Mouse (Mus musculus): ENCODE data around the gene Rtl5.

The Rtl5 gene

DNA sequence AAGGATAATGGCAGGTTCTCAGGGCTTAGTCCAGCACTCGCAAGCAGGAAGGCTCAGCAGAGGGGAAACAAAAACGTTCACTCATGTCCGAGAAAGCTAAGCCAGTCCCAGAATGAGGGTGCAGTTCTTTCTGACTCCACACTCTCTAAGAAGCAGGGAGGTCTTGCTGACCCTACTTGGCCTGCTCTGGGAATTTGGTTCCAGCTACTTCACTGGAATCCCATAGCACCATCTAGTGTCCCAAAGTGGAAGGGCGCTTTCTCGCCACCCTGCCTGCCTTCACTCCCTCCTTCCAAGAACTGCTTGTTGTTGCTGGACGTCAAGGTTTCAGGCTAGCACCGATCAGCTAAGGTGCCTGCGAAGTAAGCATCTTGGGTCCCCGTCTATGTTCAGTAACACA lies 5.0 kb downstream of the Rtl5 start:
- DNase-seq (ENCODE audit: low spot score) = peak; percentile 44

DNA sequence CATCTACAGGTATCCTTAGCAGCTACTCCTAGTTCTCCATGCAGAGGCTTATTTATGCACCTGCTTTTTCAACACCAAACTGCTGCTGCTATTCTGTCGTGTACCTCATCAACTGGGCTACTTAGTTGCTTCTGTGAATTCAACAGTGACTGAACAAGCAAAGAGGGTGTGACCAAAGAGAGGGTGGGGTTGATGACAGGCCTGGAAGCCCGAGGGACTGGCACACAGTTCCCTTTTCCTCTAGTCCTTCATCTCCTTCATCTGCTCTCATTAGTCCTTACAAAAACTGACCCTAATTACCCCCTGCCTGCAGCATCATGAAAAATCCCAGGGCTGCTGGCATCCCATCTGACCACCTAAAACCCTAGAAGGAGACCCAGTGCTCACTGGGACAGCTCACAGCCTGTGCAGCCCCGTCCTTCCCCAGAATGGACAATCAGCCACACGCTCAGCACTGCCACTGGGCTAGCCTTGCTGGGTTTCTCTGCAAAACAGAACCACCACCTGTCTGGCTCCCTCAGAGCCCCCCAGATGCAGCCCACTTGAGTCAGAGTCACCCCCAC lies 5.8 kb downstream of the Rtl5 start:
- DNase-seq (ENCODE audit: low spot score) = no peak

DNA sequence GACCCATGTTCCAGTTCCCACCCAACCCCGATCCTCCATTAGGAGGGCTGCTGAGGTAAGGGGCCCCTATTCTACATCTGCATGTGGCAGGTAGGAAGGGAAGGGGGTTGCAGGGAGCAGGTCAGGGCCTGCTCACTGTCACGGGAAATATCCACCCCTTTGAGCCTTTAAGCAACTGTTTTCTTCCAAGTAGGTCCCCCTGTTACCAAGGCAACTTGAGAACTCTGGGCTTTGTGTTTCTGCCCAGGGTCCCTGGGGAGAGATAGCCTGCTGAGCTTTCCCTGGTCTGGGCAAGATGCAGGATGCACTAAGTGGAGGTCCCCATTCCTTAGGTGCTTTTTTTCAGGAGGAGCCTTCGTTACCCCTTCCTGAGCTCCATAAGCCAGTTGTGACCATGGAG lies 7.0 kb downstream of the Rtl5 start:
- DNase-seq (ENCODE audit: low spot score) = no peak

DNA sequence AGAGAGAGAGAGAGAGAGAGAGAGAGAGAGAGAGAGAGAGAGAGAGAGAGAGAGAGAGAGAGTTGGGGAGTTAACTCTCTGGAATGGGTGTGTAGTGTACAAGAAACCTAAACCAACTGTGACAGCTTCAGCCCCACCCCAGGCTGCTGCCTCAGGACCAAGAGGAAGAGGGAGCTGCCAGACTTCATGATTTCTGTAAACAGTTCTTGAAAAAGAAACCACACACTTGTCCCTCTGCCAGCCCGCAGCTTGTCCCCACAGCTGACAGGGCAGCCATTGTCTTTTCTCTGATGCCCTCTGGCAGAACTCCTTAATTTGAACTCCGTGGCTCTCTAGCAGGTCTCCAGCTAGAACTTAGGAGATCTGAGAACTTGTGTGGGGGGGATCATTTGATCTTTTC lies 10.2 kb downstream of the Rtl5 start:
- no peak for DNase-seq (ENCODE audit: low spot score)

DNA sequence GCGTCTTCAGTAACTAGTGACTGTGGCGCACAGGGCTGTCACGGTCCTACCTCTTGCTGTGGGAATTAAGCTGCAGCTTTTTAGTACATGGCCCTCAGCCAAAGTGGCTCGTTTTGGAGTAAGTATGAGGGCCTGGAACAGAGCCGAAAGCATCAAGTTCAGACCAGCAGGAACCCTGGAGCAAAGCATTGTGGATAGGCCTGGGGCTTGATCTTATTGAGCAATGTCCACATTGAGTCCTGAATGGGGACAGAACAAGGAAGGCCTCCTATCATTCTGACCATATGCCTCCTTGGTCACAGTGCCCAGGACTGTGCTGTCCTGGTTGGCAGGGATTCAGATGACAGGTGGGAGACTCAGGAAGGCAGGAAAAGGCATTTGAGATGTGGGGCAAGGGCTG lies 10.9 kb downstream of the Rtl5 start:
- no peak for DNase-seq (ENCODE audit: low spot score)

DNA sequence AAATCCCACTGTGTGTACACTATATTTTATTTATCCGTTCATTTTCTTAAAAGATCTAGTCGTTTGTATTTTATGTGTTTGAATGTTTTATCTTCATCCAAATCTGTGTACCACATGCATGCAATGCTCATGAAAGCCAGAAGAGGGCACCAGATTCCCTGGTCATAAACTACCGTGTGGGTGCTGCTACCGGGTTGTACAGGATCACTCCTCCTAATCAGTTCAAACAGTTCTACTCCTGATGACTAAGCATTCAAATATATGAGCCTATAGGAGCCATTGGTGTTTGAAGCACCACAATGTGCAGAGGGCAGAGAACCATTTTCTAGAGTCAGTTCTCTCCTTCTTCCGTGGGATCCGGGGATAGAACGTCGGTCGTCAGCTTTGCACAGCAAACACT lies 11.7 kb downstream of the Rtl5 start:
- no peak for DNase-seq (ENCODE audit: low spot score)

DNA sequence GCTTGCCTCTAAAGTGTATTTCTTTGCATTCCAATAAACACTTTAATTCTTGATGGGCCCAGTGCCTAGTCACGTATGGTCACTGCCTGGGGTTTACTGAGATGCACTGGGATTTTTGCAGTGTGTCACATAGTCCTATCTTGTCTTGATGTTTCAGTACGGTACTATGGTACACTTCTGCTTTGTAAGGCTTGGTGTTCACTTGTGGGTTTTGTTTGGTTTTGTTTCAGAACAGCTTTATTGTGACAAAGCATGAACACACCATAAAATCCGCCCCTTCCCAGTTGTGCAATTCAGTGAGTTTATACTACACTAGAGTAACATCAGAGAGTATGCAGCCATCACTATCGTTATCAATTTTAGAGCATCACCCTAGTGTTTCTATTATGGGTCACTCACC lies 17.1 kb downstream of the Rtl5 start:
- no peak for DNase-seq (ENCODE audit: low spot score)

DNA sequence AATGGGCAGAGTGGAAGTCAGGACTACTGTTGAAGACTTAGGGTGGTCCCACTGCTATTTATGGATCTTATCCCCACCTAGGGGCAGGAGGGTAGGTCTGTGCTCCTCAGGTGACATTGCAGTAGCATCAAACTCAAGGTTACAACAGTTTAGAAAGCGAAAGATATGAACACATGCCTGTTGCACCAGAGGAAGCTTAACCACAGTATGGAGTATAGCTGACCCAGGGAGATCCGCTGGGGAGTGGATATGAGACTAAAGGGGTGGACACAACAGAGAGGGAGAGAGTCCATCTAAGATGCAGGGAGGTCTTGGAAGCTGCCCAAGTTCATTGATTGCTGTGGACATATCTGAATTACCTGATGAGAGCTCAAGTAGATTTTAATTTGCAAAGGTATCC lies 17.7 kb downstream of the Rtl5 start:
- DNase-seq (ENCODE audit: low spot score) = no peak

DNA sequence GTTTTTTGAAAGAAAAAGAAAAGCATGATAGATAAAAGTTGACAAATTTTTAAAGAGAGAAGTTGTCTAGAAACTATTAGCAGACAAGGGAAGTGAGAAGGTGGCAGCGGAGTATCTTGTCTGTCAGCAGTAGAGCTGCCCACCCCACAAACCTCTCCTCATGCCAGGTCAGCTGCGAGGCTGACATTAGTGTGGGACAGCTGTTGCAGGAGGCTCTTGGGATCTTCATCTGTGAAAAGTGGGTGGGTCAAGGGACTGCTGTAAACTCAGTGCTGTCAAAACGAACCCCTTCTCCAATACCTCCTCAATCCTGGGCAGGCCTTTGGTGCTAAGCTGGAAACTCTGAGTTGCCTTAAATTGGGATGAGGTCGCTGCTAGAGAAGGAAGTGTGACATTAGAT lies 19.9 kb downstream of the Rtl5 start:
- DNase-seq (ENCODE audit: low spot score) = no peak

DNA sequence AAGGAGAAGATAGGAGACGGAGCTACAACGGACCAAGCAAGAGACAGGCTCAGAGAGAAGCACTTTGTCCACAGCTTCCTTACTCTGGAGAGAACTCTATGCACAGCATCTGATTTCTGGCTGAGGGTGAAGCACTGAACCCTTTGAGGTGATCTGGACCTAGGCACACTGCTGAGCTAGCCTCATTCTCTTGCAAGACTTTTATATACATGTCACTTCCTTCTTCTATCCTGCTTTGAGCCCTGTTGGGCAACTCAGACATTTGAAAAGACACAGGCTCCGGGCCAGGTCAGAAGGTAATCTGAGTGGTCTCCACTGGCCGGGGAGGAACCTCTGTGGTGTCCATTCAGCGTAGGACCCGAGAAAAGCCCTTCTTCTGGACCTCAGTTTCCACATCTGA lies 20.6 kb downstream of the Rtl5 start:
- DNase-seq (ENCODE audit: low spot score) = no peak

DNA sequence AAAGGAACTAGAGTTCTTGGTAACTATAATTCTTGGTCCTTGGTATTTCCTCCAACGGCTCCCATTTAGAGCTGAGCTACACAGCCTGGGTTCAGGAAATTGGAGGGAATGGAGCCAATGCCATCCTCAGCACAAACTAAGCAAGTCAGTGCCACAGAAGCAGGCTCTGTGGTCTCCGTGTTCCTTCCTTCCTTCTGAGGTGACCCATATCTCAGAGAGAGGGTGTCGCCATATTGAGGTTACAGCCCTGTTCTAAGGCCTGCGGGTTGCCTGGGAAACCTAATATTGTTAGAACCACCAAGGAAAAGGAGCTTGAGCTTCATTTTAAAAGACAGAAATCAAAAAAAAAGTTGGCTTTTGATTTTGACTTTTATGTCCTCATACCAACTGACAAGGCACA lies 28.7 kb downstream of the Rtl5 start:
- DNase-seq (ENCODE audit: low spot score) = no peak

DNA sequence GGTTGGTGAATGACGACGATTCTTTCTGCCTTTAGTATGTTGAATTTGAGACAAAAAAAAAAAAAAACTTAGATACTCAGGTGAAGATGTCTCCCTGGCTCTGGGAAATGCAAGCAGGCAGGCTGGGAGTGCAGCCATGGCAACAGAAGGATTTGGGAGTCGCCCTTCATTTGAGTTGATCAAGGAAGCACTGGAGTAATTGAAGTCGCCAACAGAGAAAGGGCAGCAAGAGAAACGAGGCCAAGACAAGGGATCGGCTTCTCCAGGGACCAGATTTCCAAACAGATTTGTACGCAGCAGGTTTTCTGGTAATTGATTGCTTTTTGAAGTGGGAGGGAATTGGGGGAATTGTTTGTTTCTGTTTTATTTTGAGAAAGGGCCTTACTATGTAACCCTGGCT lies 29.5 kb downstream of the Rtl5 start:
- no peak for DNase-seq (ENCODE audit: low spot score)

DNA sequence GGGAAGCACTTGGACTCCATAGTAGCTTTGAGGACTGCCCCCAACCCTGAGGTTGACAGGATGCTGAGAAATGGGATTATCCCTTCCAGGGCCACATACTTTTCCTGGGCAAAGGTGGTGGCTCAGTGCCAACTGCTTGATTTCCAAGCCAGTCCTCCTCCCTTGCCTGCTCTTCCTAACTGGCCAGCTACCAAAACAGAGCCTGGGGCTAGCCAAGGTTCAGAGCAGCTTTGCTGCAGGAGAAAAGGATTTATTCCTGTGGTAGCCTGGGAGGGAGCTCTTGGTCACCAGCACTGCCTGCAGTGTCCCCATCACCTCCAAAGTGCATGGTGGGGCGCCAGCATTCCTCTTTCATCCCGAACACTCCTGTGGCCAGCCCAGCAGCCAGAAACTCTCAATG lies 33.6 kb downstream of the Rtl5 start:
- no peak for DNase-seq (ENCODE audit: low spot score)

DNA sequence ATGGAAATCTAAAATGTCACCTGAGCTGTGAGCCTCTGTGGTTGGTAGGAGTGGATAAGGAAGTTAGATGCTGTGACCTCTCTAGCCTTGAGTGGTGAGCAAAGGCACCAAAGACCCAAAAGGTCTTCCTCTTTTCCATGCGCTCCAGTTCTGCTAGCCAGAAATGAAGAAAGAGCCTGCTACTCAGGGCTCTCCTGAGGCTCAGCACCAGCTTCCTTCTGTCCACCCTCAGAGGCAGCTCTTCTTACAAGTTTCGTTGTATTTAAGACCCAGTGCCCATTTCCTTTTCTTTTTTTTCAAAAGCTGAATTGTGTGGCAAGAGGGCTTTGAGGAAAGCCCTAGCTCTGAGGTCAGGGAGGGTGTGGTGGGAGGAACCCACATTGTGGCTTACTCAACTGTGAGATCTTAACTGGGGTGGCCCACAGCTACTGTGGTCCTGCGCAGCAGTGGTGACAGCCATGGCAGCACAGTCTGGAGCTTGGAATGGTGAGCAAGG lies 34.2 kb downstream of the Rtl5 start:
- no peak for DNase-seq (ENCODE audit: low spot score)

DNA sequence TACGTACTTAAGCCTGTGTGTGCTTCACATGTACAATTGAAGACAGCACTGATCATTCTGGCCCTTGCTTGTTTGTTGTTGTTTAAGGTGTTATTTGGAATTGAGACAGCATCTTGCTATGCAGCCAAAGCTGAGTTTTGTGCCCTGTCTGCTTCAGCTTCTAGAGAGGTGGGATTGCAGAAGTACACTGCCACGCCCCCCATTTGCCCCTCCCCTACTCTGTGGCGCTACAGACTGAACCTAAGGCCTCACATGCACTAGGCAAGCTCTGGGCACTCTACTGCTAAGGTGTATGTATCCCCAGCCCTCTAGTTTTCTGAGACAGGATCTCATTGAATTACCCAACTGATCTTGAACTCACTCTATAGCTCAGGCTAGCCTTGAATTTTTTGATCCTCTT lies 35.4 kb downstream of the Rtl5 start:
- no peak for DNase-seq (ENCODE audit: low spot score)

DNA sequence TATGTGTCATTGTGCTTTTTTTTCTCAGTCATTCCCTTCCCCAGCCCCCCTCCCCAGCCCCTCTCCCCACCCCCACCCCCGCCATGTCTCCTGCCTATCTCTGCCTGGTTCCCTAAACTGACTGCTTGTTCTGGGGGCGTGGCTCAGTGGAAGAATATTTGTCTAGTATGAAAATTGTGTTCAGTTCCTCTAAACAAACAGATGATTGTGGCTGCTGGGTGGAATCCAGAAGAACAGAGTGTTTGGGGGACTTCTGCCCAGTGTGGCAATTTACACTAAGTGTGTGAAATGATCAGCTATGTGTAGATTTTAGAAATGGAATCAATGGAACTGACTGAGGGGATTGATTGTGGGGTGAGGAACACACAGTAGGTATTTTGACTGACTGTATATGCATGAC lies 37.5 kb downstream of the Rtl5 start:
- DNase-seq (ENCODE audit: low spot score) = no peak

DNA sequence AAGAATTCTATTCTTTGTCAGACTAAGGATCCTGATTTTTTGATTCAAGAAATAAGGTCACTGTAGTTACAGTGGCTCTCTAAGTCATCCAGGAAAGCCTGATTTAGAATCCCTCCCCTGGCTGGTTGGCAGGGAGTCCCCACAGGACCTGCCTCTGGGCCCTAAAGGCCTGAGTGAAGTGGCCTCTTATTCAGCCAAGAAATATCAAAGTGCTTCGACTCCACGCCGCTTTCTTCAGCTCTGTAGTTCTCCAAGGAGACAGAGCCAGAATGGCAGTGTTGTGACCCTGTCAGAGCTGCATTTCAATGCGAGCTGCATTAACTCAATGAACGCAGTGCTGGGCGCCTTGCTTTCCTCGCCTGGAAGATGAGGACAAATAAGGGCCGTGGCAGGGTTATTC lies 38.7 kb downstream of the Rtl5 start:
- DNase-seq (ENCODE audit: low spot score) = no peak

DNA sequence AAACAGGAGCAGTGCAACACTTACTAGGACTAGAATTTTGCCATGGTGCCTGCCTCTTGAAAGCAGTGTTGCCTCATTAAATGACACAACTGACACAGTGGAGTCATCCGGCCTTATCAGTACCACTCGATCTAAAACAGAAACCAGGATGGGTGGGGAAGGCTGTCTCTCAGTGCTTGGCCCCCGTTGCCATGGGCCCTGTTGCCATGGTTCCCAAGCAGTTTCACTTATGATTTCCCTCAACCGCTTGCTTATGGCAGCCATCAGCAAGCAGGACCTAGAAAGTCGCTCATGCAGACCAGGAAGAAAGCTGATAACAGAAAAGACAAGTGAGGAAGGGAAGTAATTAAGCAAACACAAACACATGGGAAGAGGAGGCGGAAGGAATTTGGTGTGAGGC lies 39.3 kb downstream of the Rtl5 start:
- DNase-seq (ENCODE audit: low spot score) = no peak

DNA sequence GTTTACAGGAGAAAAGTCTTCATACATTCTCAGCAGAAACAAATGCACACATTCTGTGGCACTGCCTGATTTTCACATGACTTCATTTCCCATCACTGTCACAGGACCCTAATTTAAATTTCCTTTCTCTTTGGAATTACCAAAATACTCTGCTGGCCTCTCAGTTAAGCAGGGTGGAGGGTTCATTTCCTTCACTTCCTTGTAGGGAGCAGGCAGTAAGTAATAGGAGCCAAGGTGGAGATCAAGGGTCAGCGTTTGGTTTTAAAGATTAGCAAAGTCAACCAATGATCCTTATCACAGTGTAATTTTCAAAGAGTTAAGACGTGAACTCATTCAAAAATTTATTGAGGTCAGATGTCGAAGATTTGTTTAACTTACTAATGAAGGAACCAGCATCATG lies 46.1 kb downstream of the Rtl5 start:
- DNase-seq (ENCODE audit: low spot score) = no peak

DNA sequence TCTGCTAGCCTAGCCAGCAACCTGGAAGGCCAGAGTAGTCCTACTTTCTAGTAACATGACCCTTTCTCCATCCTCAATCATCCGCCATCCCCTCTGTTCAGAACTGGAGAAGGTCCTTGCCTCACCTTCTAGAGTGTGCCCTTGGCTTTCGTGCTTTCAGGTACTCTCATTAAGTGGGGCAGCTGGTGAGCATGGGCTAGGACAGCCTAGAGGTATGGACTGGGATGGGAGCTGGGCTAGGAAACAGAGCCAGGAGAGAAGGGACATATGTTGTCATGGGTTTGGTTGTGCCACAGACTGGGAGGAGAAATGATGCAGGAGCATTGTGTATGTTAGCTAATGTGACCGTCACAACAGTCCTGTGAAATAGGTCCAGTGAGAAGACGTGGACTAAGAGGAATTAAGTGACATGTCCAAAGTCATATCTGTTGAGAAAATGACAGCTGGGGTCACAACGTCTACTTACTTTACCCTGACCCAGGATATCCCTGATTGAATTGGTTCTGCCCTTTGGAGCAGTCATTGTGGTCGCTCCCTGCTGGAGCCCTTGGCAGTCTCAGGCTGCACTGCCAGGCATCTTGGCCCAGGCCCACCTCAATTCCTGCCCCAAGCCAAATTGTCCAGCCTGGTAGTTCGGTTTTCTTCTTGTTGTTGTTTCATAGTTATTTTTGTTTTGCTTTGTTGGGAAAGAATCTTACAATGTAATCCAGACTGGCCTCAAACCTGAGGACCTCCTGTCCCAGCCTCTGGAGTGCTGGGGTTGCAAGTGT lies 51.4 kb downstream of the Rtl5 start:
- no peak for DNase-seq (ENCODE audit: low spot score)

DNA sequence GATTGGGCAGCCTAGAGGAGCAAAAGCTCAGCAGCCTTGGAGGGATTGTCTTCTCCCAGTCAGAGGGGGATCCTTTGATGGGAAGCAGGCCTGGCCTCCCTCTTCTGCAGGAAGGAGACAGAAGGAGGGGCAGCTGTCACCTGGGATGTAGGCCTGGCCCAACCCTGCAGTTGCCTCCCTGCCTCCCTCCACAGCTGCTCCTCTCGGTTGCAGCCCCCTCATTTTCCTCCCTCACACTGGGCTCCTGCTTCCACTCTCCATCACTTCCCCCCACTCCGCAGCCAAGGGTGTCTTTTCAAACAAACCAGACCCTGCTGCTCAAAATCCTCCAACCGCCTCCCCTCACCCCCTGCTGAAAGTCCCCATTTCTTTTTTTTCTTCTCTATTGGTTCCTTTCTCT lies 52.2 kb downstream of the Rtl5 start:
- DNase-seq (ENCODE audit: low spot score) = no peak

DNA sequence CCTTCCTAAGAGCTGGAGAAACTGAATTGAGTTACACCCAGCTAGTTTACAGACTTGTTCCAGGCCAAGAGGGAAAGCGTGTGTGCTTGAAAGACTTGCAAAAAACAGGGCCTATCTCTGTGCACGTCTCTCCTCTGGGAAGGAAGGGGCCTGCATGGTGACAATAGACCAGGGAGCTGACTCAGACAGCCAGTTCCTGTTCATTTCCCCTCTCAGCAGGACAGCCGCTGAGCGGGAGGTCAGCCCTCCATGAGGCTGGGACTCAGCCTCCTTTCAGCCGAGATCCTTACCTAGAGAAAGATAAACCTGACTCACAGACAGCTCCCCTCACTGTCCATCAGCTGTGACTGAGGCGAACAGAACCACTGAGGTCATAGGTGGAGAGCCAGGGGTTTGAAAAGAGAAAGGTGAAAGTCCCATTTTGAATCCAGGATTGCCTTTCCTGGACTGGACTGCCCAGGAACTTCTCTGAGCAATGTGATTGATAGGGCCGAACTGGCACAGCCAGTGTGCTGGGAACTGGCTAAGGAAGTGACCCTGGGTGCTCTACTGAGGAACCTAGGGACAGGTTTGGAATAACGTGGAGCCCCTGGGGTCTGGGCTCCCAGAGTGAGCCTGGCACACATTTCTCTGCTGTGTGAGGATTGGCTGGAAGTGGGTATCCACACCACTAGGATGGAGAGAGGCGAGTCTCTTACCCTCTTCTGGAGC lies 53.7 kb downstream of the Rtl5 start:
- DNase-seq (ENCODE audit: low spot score) = no peak
